Mouse (Mus musculus): Measurements from ENCODE around the gene Nmrk1.

Gene Nmrk1

DNA sequence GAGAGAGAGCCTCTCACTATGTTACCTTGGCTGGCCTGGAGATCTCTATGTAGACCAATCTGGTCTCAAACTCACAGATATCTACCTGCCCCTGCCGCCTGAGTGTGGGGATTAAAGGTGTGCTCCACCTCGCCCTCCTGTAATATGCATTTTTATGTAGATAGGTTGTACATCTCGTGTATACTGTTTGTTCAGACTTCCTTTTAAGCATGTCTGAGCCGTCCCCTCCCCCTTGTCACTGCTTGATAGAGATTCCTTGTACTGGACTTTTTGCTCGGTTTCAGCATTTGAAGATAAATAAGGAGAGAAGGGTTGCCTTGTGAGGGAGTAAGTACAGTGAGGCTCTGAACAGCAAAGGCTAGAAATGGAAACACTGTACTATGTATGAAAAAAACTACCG is 21.3 kb downstream of the Nmrk1 start:
- no peak for DNase-seq (ENCODE audit: low read depth)

DNA sequence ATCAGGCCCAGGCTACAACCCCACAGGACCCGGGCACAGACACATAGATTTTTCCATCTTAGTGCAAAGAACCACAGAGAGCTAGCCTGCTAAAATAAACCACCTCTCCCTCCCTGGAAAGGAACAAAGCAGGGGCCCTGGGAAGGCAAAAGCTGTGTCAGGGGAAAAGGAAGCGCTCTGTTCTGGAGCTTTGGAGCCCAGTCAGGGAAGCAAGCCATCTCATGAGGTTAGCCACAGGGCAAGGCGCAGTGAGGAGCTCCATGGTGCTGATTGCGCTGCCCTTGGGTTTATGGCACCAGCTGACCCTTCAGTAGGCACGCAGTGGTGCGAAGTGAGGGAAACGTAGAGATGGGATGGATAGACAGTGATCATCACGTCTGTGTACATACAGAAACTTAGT is 22.6 kb downstream of the Nmrk1 start:
- DNase-seq (ENCODE audit: low read depth): no peak

DNA sequence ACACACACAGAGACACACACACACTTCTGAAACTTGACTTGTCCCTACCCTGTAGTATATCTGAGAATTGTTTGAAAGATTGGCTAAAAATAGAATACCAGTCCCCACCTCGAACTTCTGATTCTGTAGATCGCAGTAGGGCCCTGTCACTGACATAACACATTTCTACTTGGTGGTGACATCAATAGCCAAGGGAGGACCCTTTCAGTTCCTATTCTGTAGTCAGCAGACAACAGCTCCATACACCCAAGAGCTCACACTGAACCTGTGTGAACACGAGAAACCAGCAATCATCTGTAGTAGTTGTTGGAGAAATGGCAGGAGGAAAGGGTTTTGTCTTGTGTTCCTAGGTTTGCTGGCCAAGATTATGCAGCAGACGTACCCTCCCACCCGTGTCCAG is 23.2 kb downstream of the Nmrk1 start:
- DNase-seq (ENCODE audit: low read depth): no peak

DNA sequence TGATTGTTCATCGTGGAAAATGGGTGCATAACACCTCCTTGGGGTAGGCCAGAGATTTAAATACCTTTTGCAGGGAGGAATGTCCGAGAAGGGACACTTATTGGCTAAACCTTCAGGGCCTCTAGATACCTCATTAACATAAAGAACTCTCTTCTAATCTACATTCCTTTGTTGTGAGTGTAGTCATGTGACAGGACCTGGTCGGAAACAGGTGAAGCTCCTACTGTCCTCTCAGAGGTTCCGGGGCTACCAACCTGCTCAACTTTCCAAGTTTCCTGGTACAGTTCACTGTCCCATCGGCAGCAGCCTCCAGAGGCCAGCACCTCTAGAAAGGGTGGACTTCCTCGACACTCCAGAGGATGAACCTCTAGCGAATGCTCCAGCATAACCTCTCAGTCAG is 24.2 kb downstream of the Nmrk1 start:
- DNase-seq (ENCODE audit: low read depth): no peak

DNA sequence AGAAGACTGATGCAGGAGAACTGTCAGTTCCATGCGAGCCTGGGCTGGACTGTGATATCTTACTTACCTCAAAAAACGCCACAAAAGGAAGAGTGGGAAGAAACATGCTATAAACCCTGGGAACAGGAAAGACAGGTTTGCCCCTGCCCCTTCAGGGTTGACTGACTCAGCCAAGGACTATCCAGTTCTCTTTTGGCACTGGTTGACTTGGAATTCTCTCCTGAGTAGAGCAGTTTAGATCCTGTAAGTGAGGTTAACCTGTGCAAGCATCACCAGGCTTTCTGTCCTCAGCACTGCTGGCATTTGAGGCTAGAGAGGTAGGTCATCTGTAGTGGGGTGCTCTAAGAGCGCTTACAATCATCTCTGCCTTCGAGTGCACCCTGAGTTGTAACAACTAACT is 26.7 kb downstream of the Nmrk1 start:
- DNase-seq (ENCODE audit: low read depth): no peak

DNA sequence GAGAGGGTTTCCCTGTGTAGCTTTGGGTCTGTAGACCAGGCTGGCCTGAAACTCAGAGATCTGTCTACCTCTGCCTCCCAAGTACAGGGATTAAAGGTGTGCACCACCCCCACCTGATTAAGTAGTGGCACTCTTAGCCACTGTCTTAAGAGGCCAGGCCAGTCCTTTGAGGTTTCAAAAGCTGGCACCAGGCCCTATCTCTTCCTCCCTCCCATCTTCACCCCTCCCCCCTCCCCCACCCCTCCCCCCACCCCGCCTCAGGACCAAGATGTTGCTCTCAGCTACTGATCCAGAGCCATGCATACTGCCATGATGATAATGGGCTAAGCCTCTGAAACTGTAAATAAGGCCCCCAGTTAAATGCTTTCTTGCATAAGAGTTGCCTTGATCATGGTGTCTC is 27.6 kb downstream of the Nmrk1 start:
- no peak for DNase-seq (ENCODE audit: low read depth)

DNA sequence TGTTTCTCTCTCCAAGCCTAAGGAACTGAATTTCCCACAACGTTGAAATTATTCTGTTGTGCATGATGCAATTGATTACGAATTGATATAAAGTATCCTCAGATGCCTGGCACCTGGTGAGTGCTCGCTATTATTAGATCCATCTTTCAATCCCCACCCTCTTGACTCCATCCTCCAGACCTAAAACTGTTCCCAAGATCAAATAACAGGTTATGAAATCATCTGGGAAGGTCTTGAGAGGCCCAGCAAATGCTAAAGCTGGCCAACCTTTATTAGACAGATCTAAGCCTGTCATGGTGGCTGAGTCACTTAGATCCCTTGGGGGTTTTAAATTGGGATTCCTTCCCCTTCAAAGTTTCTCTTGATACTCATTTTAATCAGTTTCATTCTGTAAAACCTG is 28.7 kb downstream of the Nmrk1 start:
- no peak for DNase-seq (ENCODE audit: low read depth)

DNA sequence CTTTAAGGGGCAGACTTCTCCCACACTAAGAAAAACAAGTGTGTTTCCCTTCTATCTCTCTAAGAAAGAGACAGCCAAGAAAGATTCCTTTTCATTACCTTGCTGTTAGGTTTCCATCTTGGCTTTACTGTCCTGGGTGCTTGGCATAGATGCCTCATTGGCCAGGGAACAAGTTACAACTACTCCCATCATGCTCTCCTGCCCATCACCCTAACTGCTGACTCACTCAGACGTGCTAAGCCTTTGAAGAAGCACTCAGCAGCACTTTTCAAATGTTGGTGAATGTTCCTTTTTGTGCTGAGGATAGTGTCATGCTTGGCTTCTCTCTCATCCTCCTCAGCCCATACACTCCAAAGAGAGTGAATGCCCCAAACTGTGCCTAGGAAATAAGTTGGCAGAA is 29.9 kb downstream of the Nmrk1 start:
- no peak for DNase-seq (ENCODE audit: low read depth)

DNA sequence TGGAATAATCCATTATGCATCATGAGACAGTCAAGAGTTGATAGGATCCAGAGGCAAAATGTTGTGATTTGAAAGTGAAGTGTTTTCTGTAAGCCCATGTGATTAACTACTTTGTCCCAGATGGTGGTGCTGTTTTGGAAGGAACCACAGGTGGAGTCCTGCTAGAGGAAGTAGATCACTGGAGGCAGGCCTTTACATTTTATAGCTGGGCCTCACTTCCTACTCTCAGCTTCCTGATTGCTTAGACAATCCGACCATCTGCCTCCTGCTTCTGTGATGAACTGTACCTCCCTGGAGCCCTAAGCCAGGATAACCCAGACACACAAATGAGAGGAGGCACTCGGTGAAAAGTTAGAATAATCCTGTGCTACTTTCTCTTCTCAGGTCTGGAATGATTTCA is 32.2 kb downstream of the Nmrk1 start:
- DNase-seq (ENCODE audit: low read depth): peak; percentile 29

DNA sequence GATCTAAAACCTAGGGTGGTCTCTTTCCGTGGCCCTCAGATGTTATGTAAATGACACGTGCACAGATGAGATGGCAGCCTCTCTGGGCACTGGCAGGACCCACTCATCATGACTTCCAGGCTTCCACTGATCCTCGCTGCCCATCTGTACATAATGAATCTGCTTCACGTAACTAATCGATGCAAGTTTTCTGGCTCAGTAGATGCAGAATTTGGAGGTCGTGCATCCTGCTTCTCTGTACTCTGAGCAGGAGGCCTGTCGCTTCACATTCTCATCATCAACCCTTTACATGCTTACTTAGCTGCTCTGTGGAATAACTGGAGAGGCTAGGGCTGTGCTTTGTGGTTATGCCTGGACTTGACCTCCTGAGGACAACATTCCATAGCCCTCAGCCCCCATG is 35.2 kb downstream of the Nmrk1 start:
- no peak for DNase-seq (ENCODE audit: low read depth)

DNA sequence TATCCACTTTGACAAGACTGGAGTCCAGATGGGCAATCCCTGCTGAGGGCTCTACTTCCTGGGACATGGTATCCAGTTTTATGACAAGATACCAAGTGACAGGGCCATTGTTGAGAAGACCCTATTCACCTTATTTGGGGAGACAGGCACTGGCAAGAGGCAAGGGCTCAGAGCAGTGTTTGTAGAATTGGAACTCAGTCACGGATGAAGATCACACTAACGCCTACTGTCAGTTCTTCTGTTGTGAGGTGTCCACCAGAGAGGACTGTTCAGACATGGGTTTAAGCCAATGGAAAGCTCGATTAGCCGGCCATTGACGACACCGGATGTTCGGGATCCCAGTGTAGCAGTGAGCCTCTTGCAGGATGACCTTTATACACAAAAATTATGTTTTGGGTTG is 37.8 kb downstream of the Nmrk1 start:
- no peak for DNase-seq (ENCODE audit: low read depth)

DNA sequence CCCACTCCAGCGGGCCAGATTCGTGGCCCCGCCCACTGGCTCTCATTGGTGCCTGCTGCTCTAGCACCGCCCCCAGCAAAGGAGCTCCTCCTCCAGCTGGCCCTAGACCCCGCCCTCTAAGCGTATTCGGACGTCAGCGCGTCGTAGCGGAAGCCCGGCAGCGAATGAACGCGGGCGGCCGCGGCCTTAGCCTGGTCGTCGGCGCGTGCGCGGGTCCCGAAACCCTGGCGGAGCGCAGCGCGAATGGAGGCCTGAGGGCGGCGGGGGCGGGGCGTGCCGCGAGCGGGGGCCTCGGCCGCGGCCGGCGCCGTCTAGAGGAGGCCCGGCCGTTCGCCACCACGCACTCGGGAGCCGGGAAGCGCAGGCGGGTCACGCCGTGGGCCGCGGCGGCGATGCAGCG is 38.9 kb downstream of the Nmrk1 start, which contains the start of gene Carnmt1:
Gene Carnmt1, plus strand, starts transcription at position 157 of the 400 bp plus-strand sequence.
- peak; percentile 99 for DNase-seq (ENCODE audit: low read depth)

DNA sequence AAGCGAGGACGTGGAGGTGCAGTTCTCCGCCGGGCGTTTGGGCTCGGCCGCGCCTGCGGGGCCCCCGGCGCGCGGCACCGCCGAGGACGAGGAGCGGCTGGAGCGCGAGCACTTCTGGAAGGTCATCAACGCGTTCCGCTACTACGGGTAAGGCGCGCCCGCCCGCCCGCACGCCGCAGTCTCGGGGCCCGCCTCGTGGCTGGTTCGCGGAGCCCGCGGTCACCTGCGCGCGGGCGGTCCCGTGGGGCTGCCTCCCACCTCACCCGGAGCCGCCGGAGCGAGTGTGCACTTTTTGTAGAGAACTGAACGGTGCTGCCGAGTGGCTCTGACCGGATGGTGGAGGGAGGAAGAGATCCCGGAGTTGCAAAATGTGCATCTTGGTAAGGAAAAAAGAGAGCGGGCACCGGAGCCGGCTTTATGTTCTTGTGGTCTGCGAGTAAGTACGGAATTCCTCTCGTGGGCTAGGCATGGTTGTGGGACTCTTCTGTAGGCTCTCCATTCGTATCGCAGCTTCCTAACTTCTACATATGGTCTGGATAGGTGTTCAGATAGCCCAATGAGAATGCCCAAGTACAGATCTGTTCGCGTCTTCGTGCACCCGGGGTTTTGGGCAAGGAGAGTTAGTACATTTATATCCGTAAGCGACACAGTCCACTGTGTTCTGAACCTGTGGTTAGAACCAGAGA is 39.4 kb downstream of the Nmrk1 start:
- DNase-seq (ENCODE audit: low read depth): peak; percentile 68

DNA sequence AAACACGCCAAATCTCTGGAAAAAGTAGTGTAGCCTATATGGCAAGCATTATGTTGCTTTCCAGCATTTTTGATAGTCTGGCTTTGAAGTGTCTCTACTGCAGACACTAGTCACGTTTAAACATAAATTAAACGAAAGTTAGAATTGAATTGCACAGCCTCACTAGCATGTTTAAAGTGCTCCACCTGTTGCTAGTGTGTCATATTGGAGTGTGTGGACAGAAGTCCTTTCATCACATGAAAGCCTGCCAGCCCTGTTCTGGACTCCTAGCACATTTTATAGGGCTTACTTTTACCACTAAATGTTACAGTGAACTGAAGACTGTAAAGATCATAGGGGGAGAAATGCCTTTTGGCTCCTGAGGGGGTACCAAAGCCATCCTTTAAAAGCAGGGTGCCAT is 40.7 kb downstream of the Nmrk1 start:
- no peak for DNase-seq (ENCODE audit: low read depth)

DNA sequence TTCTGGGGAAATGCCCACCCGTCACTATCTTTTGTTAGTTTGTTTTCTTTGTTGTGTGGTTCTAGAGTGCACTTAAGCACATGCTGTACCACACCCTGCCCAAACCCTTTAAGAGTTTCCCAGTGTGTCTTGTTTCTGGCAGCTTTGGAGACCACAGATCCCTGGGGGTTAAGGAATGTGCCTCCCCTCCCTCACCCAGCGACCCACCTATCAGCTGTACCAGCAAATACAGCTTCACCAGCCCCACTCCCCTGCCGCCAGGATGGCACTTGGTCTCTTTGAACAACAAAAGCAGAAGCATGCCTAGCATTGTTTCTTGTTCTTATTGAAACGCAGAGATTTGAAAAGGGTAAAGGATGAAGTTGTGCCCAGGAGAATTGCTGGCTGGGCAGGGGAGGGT is 41.4 kb downstream of the Nmrk1 start:
- no peak for DNase-seq (ENCODE audit: low read depth)

DNA sequence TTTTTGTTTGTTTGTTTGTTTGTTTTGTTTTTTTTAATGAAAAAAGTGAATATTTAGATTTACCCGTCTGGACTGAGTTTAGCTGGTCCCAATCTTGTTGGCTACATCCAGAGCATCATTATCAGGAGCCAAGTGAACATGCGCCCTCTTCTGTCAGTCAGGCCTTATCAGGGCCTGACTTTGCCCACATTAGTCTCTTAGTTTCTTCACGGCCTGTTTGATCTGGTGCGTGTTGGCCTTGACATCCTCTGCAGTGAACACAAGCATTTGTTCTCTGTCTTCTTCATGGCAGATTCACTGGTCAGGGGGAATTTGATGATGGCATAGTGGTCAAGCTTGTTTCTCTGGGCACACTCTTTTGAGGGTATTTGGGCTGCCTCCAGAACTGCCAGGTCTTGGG is 50.4 kb downstream of the Nmrk1 start:
- no peak for DNase-seq (ENCODE audit: low read depth)

DNA sequence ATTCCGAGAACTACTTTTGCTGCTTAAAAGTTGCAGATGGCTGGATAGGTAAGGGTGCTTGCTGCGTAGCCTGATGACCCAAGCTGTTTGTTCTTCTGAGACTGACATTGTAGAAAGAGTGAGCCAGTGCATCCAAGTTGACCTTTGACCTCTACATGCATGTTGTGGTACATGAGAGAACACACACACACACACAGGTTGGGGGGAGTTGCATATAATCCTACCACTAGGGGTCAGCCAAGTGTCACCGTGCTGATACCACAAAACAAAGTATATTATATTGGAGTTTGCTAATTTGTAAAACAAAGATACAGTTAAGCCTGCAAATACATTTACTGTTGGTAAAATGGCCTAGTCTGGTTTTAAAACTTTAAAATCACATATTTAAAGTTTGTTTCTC is 55.8 kb downstream of the Nmrk1 start:
- DNase-seq (ENCODE audit: low read depth): peak; percentile 86

DNA sequence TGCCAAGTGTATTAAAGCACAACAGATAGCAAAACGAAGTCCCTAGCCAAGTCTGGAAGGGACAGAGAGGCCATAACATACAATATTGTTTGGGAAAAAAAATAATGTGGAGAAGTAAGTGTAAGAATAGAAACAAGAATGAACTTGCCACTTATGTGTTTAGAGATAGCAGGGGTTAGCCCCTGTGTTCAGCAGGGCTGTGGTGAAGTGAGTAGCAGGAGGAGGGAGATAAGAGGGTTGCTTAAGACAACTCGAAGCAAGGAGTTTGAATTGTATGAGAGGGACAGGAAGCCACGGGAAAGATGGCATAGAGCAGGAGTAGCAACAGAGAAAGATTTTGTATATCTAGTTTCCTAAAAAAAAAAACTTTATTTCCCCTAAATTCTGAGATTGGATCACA is 60.4 kb downstream of the Nmrk1 start:
- no peak for DNase-seq (ENCODE audit: low read depth)

DNA sequence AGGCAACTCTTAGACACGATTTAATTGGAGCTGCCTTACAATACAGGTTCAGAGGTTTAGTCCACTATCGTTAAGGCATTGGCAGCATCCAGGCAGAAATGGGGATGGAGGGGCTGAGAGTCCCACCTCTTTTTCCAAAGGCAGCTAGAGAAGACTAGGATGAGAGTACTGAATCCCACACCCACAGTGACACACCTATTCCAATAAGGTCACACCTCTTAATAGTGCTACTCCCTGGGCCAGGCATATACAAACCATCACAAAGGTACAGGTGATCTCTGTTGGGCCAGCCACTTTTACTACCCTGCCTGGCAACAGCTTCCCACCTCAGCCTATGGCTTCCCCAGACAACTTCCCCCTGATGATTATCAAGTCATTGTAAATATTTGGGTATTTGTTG is 61.0 kb downstream of the Nmrk1 start:
- no peak for DNase-seq (ENCODE audit: low read depth)

DNA sequence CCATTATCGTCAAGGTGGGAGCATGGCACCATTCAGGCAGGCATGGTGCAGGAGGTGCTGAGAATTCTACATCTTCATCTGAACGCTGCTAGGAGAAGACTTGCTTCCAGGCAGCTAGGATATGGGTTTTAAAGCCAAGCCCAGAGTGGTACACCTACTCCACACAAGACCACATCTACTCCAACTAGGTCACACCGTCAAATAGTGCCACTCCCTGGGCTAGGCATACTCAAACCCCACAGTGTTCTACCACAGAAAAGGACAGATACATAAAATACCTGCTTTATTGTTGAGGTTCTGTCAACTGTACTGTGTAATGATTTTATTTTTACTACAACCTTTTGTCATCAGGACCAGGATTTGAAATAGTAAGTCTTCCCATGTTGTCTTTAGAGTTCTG is 63.4 kb downstream of the Nmrk1 start:
- no peak for DNase-seq (ENCODE audit: low read depth)

DNA sequence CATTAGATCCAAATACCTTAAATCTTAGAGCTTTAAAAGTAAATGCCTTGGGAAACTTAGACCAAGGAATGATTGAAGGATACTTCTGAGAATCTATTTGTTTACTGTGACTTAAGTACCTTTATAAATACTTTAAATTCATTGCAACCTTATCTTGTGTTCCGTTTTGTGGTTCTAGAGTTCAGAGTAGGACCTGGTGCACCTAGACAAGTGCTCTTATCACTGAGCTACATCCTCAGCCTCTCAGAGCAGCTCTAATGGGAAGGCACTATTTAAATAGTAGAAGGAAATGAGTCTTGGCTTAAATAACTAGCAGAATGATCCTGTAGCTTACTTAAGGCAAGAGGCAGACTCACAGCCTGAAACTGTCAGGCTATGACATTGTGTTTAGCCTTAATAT is 63.8 kb downstream of the Nmrk1 start:
- no peak for DNase-seq (ENCODE audit: low read depth)

Measured in induced T-regulatory cell, adult 2 months (primary cell).